Mouse (Mus musculus) embryonic facial prominence, embryonic 10.5 days (tissue): ENCODE results near the gene Ifitm10. TPM values are rescaled to one million over a fixed set of nuclear protein-coding genes. Genes with fewer than 3 reads are reported as not detected.
"Not testable (repeated sequence)": the region's sequence is repeated elsewhere in the genome, so short reads cannot be mapped to it uniquely, and the experiment has no call there.

Experiments used
- DNase-seq: peaks from one replicate; pipeline ENCODE4 v3.0.0-alpha.2; 2017; ENCODE audit warnings: low spot score
- H3K27ac ChIP-seq: fragments of 300-500 bp; sonication (generic); replicated peaks from 2 replicates; pipeline ENCODE4 v1.5.1; 2016; ENCODE audit warnings: mild to moderate bottlenecking
- H3K27me3 ChIP-seq: fragments of 300-500 bp; sonication (generic); replicated peaks from 2 replicates; pipeline ENCODE4 v1.6.1; 2016; ENCODE audit warnings: low read depth, mild to moderate bottlenecking; ENCODE audit not compliant: poor library complexity, severe bottlenecking
- H3K36me3 ChIP-seq: fragments of 300-500 bp; sonication (generic); replicated peaks from 2 replicates; pipeline ENCODE4 v1.6.1; 2016; ENCODE audit warnings: mild to moderate bottlenecking, moderate library complexity
- H3K4me1 ChIP-seq: fragments of 300-500 bp; sonication (generic); 2 replicates; pipeline ENCODE4 v1.6.1; 2016
- H3K4me3 ChIP-seq: fragments of 300-500 bp; sonication (generic); 2 replicates; pipeline ENCODE4 v1.5.1; 2016; ENCODE audit warnings: mild to moderate bottlenecking, moderate library complexity
- H3K9me3 ChIP-seq: fragments of 300-500 bp; sonication (generic); 2 replicates; pipeline ENCODE4 v1.6.1; 2016; ENCODE audit warnings: mild to moderate bottlenecking
- WGBS: fragments of 180-500 bp; shearing (Covaris S2); methylation state at CpG from one replicate; pipeline ENCODE4 v1.1.7; 2016; 5-methylcytosine and 5-hydroxymethylcytosine counted together
- polyA plus RNA-seq: library from polyadenylated mRNA; unstranded; fragments of >200 nt; fragmentation: Nextera tagmentation; extraction: Ambion mirVana; gene quantifications from 2 replicates; pipeline ENCODE4 v1.2.1, GENCODE M21; 2016

The Ifitm10 gene
- polyA plus RNA-seq, 1 experiment from 2014 or later = 2.2 TPM

- no peak for DNase-seq
- Histone ChIP-seq H3K27ac (peak overlapping the region; percentile 80), H3K36me3 (no peaks in the 10 kb centered on the region), H3K4me1 (peaks cover 48% of the 10 kb centered on the region), H3K27me3 (no peaks in the 10 kb centered on the region; the same call in 1 of the 2 replicates), H3K4me3 (no peak overlapping the region), H3K9me3 (no peaks in the 10 kb centered on the region)
- 87% methylated on average over 12 of the region's 12 CpGs for WGBS
Observed at GRCm38 (mm10) chr7:142323396-142324117, 50.0 kb downstream of the Ifitm10 start.

GRCm38 (mm10) chr7:142322641-142323040, 50.9 kb downstream of the Ifitm10 start:
- Histone ChIP-seq H3K27me3 (no peaks in the 10 kb centered on the region; the same call in 1 of the 2 replicates), H3K4me1 (peaks cover 44% of the 10 kb centered on the region), H3K4me3 (no peak overlapping the region), H3K36me3 (no peaks in the 10 kb centered on the region), H3K27ac (peak overlapping the region; percentile 80), H3K9me3 (no peaks in the 10 kb centered on the region)
- 85% methylated on average over 6 of the region's 6 CpGs for WGBS
- no peak for DNase-seq

- H3K36me3 ChIP-seq, H3K27me3 ChIP-seq, H3K4me3 ChIP-seq, H3K9me3 ChIP-seq: not testable (repeated sequence)
- peaks cover 44% of the 10 kb centered on the region for H3K4me1 ChIP-seq
- WGBS = 37% methylated on average over 7 of the region's 10 CpGs
- DNase-seq = peak; percentile 61
- peak overlapping the region; percentile 82 for H3K27ac ChIP-seq
Observed at GRCm38 (mm10) chr7:142321637-142322306, 51.8 kb downstream of the Ifitm10 start.

DNA sequence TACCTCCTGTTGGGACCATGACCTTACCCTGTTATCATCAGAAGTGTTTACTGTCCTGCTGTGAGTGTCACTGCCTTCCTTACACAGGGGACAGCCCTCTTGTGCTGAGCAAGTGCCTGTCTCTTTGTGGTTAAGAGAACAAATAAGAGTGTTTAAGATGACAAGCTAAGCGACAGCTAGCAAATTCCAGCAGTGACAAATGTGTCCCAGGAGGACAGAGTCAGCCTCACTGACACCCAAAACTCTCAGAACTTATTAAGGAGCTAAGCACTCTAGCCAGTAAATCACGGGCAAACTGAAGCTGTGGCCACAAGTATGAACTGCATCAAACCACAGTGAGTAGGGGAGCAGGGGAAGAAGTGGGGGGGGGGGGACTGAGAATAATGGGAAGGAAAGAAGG, 52.6 kb downstream of the Ifitm10 start:
- Histone ChIP-seq H3K4me3 (no peak overlapping the region), H3K9me3 (no peaks in the 10 kb centered on the region), H3K27ac (peak overlapping the region; percentile 82), H3K27me3 (no peaks in the 10 kb centered on the region; the same call in 1 of the 2 replicates), H3K4me1 (peaks cover 43% of the 10 kb centered on the region), H3K36me3 (no peaks in the 10 kb centered on the region)
- DNase-seq = no peak
- 33% methylated on average over 2 of the region's 2 CpGs for WGBS

- Histone ChIP-seq H3K27ac (peak overlapping the region; percentile 82), H3K4me3 (no peak overlapping the region), H3K9me3 (no peaks in the 10 kb centered on the region), H3K36me3 (no peaks in the 10 kb centered on the region), H3K4me1 (peaks cover 43% of the 10 kb centered on the region), H3K27me3 (no peaks in the 10 kb centered on the region; the same call in 1 of the 2 replicates)
- no peak for DNase-seq
- 85% methylated on average over 11 of the region's 11 CpGs for WGBS
Observed at GRCm38 (mm10) chr7:142319124-142319523, 54.4 kb downstream of the Ifitm10 start.

DNA sequence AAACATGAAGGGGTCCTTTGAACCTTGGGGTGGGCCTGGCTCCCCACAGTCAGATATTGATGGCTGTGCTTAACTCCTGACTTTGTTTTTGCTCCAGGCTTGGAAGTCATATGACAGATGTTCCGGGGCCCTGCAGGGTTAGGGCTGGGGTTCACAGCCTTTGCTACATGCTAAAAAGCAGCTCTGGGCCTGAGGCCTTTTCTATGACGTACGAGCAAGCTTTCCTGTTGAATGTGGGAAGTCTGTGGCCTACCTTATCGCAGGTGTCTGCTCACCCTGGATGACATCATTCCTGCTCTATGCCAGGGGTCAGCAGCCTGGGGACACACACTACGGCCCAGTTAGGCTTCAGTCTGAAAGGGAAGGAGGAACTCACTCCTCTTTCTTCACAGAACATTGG, 56.3 kb downstream of the Ifitm10 start:
- no peaks in the 10 kb centered on the region for H3K36me3 ChIP-seq
- peak overlapping the region; percentile 82; the same call in 1 of the 2 replicates for H3K27ac ChIP-seq
- no peaks in the 10 kb centered on the region for H3K9me3 ChIP-seq
- H3K4me3 ChIP-seq = no peak overlapping the region
- DNase-seq = no peak
- H3K4me1 ChIP-seq = peaks cover 34% of the 10 kb centered on the region
- no peaks in the 10 kb centered on the region; the same call in 1 of the 2 replicates for H3K27me3 ChIP-seq
- 80% methylated on average over 5 of the region's 5 CpGs for WGBS

DNA sequence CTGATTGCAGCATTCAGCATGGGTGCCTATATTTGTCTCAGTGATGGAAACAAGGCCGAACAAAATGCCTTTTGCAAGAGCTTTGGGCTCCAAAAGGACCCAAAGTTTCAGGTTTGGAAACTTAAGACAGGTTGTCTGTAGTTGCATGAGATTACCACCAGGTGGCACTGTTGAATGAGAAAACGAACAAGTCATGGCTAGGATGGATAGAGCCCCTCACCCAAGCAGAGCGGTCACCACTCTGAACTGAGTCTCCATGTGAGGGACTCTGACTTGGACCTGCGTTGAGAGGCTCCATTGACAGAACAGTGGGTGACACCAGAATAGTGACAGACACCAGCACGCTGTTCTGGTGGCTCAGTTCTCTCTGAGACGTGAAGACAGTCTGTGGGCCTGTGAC, 57.0 kb downstream of the Ifitm10 start:
- Histone ChIP-seq H3K27me3 (no peaks in the 10 kb centered on the region; the same call in 1 of the 2 replicates), H3K27ac (peak overlapping the region; percentile 58; the same call in 1 of the 2 replicates), H3K4me1 (peaks cover 30% of the 10 kb centered on the region), H3K36me3 (no peaks in the 10 kb centered on the region), H3K9me3 (no peaks in the 10 kb centered on the region), H3K4me3 (no peak overlapping the region)
- peak; percentile 59 for DNase-seq
- WGBS = 44% methylated on average over 6 of the region's 6 CpGs

DNA sequence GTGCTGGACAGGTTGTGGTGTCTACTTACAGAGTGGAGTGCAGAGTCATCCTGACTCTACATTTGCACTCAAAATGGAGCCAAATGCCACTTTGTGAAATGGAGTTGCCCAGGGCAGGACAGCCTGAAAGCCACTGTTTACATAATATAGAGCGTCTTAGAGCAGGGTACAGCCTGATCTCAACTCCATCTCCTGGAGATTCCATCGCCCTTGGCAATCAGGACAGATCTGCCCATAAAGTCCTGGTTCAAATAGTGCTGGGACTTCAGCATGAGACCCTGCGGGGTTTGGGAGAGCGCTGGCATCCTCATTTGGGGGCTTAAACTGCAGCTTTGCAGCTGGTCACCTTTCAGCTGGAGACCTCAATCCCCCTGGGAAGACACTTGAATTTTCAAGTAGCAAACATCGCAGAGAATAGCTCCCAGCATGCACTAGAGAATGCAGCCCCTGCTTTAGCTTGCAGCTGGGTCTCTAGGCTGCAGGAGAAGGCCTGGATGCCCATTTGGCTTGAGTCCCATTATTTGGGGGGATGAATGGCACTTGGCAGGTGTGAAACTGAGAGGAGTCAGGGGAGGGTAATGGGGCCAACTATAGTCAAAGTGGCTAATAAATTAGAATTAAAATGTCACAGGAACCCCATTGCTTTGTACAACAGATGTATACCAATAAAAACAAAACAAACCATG, 58.8 kb downstream of the Ifitm10 start:
- Histone ChIP-seq H3K27me3 (no peaks in the 10 kb centered on the region; the same call in 1 of the 2 replicates), H3K9me3 (no peaks in the 10 kb centered on the region), H3K27ac (peak overlapping the region; percentile 30), H3K36me3 (no peaks in the 10 kb centered on the region), H3K4me3 (no peak overlapping the region), H3K4me1 (peaks cover 17% of the 10 kb centered on the region)
- WGBS = 62% methylated on average over 5 of the region's 5 CpGs
- no peak for DNase-seq

DNA sequence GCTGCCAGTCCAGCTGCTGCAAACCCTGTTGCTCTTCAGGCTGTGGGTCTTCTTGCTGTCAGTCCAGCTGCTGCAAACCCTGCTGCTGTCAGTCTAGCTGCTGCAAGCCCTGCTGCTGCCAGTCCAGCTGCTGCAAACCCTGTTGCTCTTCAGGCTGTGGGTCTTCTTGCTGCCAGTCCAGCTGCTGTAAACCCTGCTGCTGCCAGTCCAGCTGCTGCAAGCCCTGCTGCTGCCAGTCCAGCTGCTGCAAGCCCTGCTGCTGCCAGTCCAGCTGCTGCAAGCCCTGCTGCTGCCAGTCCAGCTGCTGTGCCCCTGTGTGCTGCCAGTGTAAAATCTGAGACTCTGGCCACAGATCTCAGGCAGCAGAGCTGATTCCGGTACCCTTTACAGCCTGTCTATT, 69.6 kb downstream of the Ifitm10 start:
- 86% methylated on average over 1 of the region's 1 CpGs for WGBS

GRCm38 (mm10) chr7:142303249-142303648, 70.3 kb downstream of the Ifitm10 start, which contains the start of gene Krtap5-4:
Gene Krtap5-4, plus strand, starts transcription at chr7:142303549.
- 68% methylated on average over 3 of the region's 3 CpGs for WGBS
- H3K9me3 ChIP-seq = no peaks in the 10 kb centered on the region
- no peaks in the 10 kb centered on the region for H3K36me3 ChIP-seq
- 0 out of 2 replicates have a peak, but pooled peaks cover 8% of the 10 kb centered on the region for H3K4me1 ChIP-seq
- no peak for DNase-seq
- no peak within 1 kb of the TSS for H3K4me3 ChIP-seq
- H3K27me3 ChIP-seq = peaks cover 17% of the 10 kb centered on the region
- no peak within 1 kb of the TSS; the same call in 1 of the 2 replicates for H3K27ac ChIP-seq

More for the DNA sequence above, 69.6 kb downstream of the Ifitm10 start:
- not testable (repeated sequence) for H3K9me3 ChIP-seq, DNase-seq, H3K27ac ChIP-seq, H3K36me3 ChIP-seq, H3K4me1 ChIP-seq, H3K4me3 ChIP-seq
- peaks cover 17% of the 10 kb centered on the region for H3K27me3 ChIP-seq

GRCm38 (mm10) chr7:142297018-142297417, 76.5 kb downstream of the Ifitm10 start, which contains the start of gene Krtap5-1:
Gene Krtap5-1, minus strand, starts transcription at chr7:142297118.
- not testable (repeated sequence) for H3K4me1 ChIP-seq, H3K4me3 ChIP-seq, H3K36me3 ChIP-seq, H3K27ac ChIP-seq, DNase-seq, H3K9me3 ChIP-seq
- H3K27me3 ChIP-seq = peaks cover 11% of the 10 kb centered on the region

- H3K27me3 ChIP-seq = peaks cover 11% of the 10 kb centered on the region
- 40% methylated on average over 4 of the region's 4 CpGs for WGBS
Observed at GRCm38 (mm10) chr7:142296108-142296507, 77.4 kb downstream of the Ifitm10 start.

More at GRCm38 (mm10) chr7:142296108-142296507, 77.4 kb downstream of the Ifitm10 start:
- not testable (repeated sequence) for H3K27ac ChIP-seq, H3K9me3 ChIP-seq, H3K36me3 ChIP-seq, DNase-seq, H3K4me3 ChIP-seq, H3K4me1 ChIP-seq
